Mouse (Mus musculus) hindbrain, embryonic 14.5 days (tissue): ENCODE measurements around the gene Tmem163. TPM values are rescaled to one million over a fixed set of nuclear protein-coding genes. Genes with fewer than 3 reads are reported as not detected.
A peak's percentile ranks its signal among the peaks of the same experiment; 100 is the strongest.

Experiments
- ATAC-seq: fragments of 200-750 bp; cut with Nextera tagmentation; 2 replicates; pipeline ENCODE4 v1.8.0; 2017; ENCODE audit warnings: moderate number of reproducible peaks, mild to moderate bottlenecking, moderate TSS enrichment, moderate library complexity; ENCODE audit not compliant: low FRiP score
- DNase-seq: peaks from one replicate; pipeline ENCODE4 v3.0.0-alpha.2; 2015; ENCODE audit warnings: low spot score
- H3K27ac ChIP-seq: fragments of 300-500 bp; sonication (generic); 2 replicates; pipeline ENCODE4 v1.5.1; 2014; ENCODE audit warnings: mild to moderate bottlenecking, moderate library complexity
- H3K27me3 ChIP-seq: fragments of 300-500 bp; sonication (generic); 2 replicates; pipeline ENCODE4 v1.6.1; 2014; ENCODE audit warnings: mild to moderate bottlenecking, low read length, mixed read lengths; ENCODE audit not compliant: control insufficient read depth, insufficient read depth
- H3K36me3 ChIP-seq: fragments of 300-500 bp; sonication (generic); replicated peaks from 2 replicates; pipeline ENCODE4 v1.6.1; 2014; ENCODE audit not compliant: control insufficient read depth, insufficient read depth
- H3K4me1 ChIP-seq: fragments of 300-500 bp; sonication (generic); replicated peaks from 2 replicates; pipeline ENCODE4 v1.6.1; 2014; ENCODE audit warnings: antibody characterized with exemption, low read length, mixed read lengths; ENCODE audit not compliant: control insufficient read depth, insufficient read depth
- H3K4me2 ChIP-seq: fragments of 300-500 bp; sonication (generic); replicated peaks from 2 replicates; pipeline ENCODE4 v1.6.1; 2014; ENCODE audit warnings: mild to moderate bottlenecking, moderate library complexity
- H3K4me3 ChIP-seq: fragments of 300-500 bp; sonication (generic); replicated peaks from 2 replicates; pipeline ENCODE4 v1.5.1; 2014; ENCODE audit warnings: mild to moderate bottlenecking, low read length
- H3K9ac ChIP-seq: fragments of 300-500 bp; sonication (generic); 2 replicates; pipeline ENCODE4 v1.6.1; 2014
- H3K9me3 ChIP-seq: fragments of 300-500 bp; sonication (generic); 2 replicates; pipeline ENCODE4 v1.6.1; 2016; ENCODE audit warnings: low read length; ENCODE audit not compliant: control insufficient read depth
- whole genome bisulfite sequencing: fragments of 180-500 bp; shearing (Covaris S2); extraction: QIAGEN DNeasy Blood & Tissue Kit; methylation state at CpG from one replicate; pipeline ENCODE4 v1.1.7; 2014; 5-methylcytosine and 5-hydroxymethylcytosine counted together
- polyA plus RNA-seq: library from polyadenylated mRNA; unstranded; fragments of >200 nt; fragmentation: Nextera tagmentation; extraction: Ambion mirVana; gene quantifications from 2 replicates; pipeline ENCODE4 v1.2.1, GENCODE M21; 2014

The Tmem163 gene
- polyA plus RNA-seq, 1 experiment from 2014 or later, result 55.6 TPM

DNA sequence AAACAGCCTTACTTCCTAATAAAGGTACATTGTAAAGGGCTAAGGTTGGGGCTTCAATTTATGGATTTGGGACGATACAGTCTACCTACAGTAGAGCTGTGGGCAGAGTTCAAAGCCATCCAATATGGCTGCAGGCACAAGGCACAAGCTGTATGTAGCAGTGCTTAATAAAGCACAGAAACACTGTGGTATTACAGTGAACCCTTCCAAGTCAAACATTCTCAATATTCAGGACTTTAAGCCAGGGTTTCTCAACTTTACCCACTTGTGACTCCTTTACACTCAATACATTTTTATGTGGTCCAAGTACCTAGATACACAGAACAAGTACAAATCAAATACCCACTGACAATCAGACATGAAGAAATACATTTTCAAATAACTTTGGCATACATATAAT lies 93.2 kb downstream of the Tmem163 start:
- Histone ChIP-seq H3K27me3 (no peaks in the 10 kb centered on the region), H3K4me2 (no peak overlapping the region), H3K9me3 (no peaks in the 10 kb centered on the region), H3K36me3 (no peaks in the 10 kb centered on the region), H3K9ac (no peak overlapping the region), H3K27ac (no peak overlapping the region), H3K4me3 (no peak overlapping the region), H3K4me1 (no peaks in the 10 kb centered on the region)
- no peak for DNase-seq
- no peak for ATAC-seq
- WGBS, result 85% methylated on average over 1 of the region's 1 CpGs

DNA sequence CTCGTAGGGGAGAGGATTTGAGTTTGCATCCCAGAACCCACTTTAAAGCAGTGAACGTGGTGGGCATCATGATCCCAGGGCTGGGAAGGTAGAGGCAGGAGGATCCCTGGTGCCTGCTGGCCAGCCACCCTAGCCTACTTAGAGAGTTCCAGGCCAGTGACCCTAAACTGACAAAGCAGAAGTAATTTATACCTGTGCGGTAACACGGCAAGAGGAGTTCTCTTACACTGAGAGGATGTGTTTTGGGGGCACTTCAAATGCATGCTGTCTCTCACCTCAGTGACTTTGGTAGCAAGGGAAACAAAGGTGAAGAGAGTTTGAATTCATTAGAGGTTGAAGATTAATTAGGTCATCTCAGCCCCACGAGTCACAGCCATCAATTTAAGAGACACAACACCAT lies 101.4 kb downstream of the Tmem163 start:
- 57% methylated on average over 5 of the region's 5 CpGs for WGBS
- Histone ChIP-seq H3K9me3 (no peaks in the 10 kb centered on the region), H3K4me1 (peaks cover 21% of the 10 kb centered on the region), H3K27me3 (0 out of 2 replicates have a peak, but pooled peaks cover 3% of the 10 kb centered on the region), H3K9ac (no peak overlapping the region), H3K4me3 (no peak overlapping the region), H3K4me2 (no peak overlapping the region), H3K27ac (no peak overlapping the region), H3K36me3 (no peaks in the 10 kb centered on the region)
- ATAC-seq, result no peak
- DNase-seq, result no peak

DNA sequence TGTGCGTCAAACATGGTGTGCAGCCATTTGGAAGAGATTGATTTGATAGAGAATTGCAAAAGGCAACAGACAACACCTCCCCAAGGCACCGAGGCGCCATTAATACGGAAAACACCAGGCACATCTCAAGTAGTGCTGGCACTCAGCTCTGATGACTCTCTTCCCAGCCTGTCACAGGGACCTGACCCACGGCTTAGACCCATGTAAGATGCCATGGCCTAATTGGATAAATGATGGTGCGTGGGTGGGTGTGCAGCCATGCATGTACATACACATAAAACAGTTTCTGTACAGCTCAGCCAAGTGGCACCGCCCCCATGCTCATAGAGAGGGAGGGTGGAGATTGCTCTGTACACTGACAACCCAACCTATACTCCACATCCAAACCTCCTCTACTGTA lies 102.3 kb downstream of the Tmem163 start:
- H3K4me1 ChIP-seq, result peaks cover 21% of the 10 kb centered on the region
- WGBS, result 32% methylated on average over 7 of the region's 7 CpGs
- H3K36me3 ChIP-seq, result no peaks in the 10 kb centered on the region
- H3K27me3 ChIP-seq, result 0 out of 2 replicates have a peak, but pooled peaks cover 3% of the 10 kb centered on the region
- ATAC-seq, result peak; percentile 72
- no peak overlapping the region for H3K9ac ChIP-seq
- peak; percentile 39 for DNase-seq
- H3K27ac ChIP-seq, result peak overlapping the region; percentile 23; the same call in 1 of the 2 replicates
- H3K4me2 ChIP-seq, result peak overlapping the region; percentile 21
- H3K9me3 ChIP-seq, result no peaks in the 10 kb centered on the region
- H3K4me3 ChIP-seq, result no peak overlapping the region

DNA sequence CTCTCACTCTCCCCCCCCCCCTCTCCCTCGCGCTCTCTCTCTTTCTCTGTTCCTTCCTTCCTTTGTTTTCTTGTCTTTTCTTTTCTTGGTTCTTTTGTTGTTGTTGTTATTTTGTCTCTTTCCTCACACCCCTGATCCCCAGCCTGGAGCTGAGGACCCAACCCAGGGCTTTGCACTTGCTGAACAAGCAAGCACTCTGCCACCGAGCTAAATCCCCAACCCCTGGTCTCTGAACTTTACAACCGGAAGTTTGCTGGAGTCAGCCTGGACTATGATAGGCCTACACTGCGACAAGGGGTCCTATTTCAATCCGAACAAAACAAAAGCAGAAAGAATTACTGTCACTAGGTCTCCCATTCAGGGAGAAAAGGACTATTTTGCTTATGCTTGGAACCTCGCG lies 102.8 kb downstream of the Tmem163 start:
- peak overlapping the region; percentile 23; the same call in 1 of the 2 replicates for H3K27ac ChIP-seq
- H3K4me1 ChIP-seq, result peaks cover 21% of the 10 kb centered on the region
- no peaks in the 10 kb centered on the region for H3K36me3 ChIP-seq
- H3K4me3 ChIP-seq, result no peak overlapping the region
- ATAC-seq (no peak), DNase-seq (no peak)
- peak overlapping the region; percentile 21 for H3K4me2 ChIP-seq
- no peaks in the 10 kb centered on the region for H3K9me3 ChIP-seq
- 15% methylated on average over 8 of the region's 8 CpGs for WGBS
- 0 out of 2 replicates have a peak, but pooled peaks cover 3% of the 10 kb centered on the region for H3K27me3 ChIP-seq
- H3K9ac ChIP-seq, result no peak overlapping the region

DNA sequence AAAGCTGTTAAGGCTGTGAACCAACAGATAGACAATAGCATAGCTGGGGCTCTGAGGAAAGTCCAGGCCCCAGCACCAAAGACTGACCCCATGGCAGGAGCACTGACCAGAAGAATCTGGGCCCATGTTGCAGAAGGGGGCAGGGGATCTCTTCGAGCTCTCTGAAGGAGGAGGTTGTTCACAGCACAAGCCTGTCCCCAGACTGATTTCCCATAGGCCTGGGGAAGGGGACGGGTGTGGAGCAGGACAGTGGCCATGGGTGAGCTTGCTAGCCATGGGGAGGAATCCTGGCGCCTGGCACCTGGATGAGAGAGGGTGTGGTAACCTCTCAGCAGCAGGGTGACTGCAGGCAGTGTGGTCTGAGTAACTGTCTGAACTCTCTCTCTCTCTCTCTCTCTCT lies 103.2 kb downstream of the Tmem163 start:
- Histone ChIP-seq H3K36me3 (no peaks in the 10 kb centered on the region), H3K9me3 (no peaks in the 10 kb centered on the region), H3K27me3 (0 out of 2 replicates have a peak, but pooled peaks cover 3% of the 10 kb centered on the region), H3K4me1 (peaks cover 21% of the 10 kb centered on the region), H3K27ac (0 out of 2 replicates have a peak overlapping the region, but pooled peaks have one; percentile 2), H3K9ac (no peak overlapping the region), H3K4me3 (no peak overlapping the region), H3K4me2 (no peak overlapping the region)
- WGBS, result 25% methylated on average over 3 of the region's 3 CpGs
- peak; percentile 32; the same call in 1 of the 2 replicates for ATAC-seq
- DNase-seq, result no peak

DNA sequence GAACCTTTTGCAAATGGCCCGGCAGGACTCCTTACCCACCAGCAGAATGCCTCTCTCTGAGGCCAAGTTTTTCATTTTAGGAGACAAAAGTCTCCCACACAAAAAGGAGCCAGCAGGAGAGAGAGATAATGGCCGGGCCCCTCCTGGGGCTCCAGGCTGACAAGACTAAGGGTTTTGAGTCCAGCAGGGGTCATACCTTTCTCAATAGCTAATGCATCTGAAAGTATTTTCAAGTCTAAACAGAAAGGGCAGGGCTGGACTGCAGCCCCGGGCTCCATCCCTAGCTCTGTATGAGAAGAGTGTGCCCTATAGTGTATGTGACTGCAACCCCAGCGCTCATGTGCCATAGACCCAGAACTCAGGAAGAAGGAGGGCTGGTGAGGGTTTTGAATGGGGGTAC lies 103.7 kb downstream of the Tmem163 start:
- no peak for ATAC-seq
- H3K36me3 ChIP-seq, result no peaks in the 10 kb centered on the region
- 0 out of 2 replicates have a peak overlapping the region, but pooled peaks have one; percentile 2 for H3K27ac ChIP-seq
- peaks cover 21% of the 10 kb centered on the region for H3K4me1 ChIP-seq
- H3K4me3 ChIP-seq, result no peak overlapping the region
- no peak overlapping the region for H3K9ac ChIP-seq
- no peak overlapping the region for H3K4me2 ChIP-seq
- no peak for DNase-seq
- no peaks in the 10 kb centered on the region for H3K9me3 ChIP-seq
- H3K27me3 ChIP-seq, result 0 out of 2 replicates have a peak, but pooled peaks cover 3% of the 10 kb centered on the region
- WGBS, result 4% methylated on average over 4 of the region's 4 CpGs

DNA sequence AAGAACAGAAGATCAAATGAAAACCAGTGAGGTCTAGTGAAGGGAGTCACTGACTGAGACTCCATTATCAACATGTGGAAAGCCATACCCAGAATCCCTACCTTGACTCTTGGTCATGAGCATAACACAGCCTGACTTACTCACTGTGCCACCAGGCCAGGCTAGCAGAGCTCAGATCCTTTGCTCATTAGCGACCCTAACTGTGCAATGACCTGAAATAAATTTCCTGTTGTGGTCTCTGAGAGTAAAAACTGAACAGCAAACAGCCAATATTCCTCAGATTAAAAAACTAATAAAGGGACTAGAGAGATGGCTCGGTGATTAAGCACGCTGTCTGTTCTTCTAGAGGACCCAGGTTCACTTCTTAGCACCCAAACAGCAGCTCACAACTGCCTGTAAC lies 106.2 kb downstream of the Tmem163 start:
- no peaks in the 10 kb centered on the region for H3K36me3 ChIP-seq
- H3K27me3 ChIP-seq, result 0 out of 2 replicates have a peak, but pooled peaks cover 3% of the 10 kb centered on the region
- 75% methylated on average over 3 of the region's 3 CpGs for WGBS
- no peaks in the 10 kb centered on the region for H3K9me3 ChIP-seq
- DNase-seq (no peak), ATAC-seq (no peak)
- H3K4me3 ChIP-seq, result no peak overlapping the region
- no peak overlapping the region for H3K9ac ChIP-seq
- H3K4me2 ChIP-seq, result no peak overlapping the region
- H3K27ac ChIP-seq, result no peak overlapping the region
- peaks cover 21% of the 10 kb centered on the region for H3K4me1 ChIP-seq

DNA sequence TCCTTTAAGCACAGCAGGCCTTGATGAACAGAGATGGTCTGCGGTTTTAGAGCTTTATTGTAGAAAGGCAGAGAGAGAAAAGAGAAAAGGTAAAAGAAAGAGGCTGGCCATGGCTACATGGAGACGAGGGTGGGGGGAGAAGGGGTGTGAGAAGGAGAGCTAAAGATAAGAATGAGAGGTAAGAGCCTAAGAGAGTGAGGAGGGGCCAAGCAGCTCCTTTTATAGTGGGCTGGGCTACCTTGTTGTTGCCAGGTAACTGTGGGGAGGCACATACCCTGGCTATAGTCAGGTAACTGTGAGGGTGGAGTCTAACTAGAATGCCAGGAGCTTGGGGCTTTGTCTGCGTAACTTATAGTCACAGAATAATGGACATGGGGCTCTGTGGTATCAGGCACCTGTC lies 110.7 kb downstream of the Tmem163 start:
- ATAC-seq (no peak), DNase-seq (no peak)
- Histone ChIP-seq H3K9me3 (no peaks in the 10 kb centered on the region), H3K9ac (no peak overlapping the region), H3K27ac (no peak overlapping the region), H3K4me2 (no peak overlapping the region), H3K4me3 (no peak overlapping the region), H3K4me1 (peaks cover 6% of the 10 kb centered on the region; the same call in 1 of the 2 replicates), H3K36me3 (no peaks in the 10 kb centered on the region), H3K27me3 (no peaks in the 10 kb centered on the region)
- 76% methylated on average over 3 of the region's 3 CpGs for WGBS

DNA sequence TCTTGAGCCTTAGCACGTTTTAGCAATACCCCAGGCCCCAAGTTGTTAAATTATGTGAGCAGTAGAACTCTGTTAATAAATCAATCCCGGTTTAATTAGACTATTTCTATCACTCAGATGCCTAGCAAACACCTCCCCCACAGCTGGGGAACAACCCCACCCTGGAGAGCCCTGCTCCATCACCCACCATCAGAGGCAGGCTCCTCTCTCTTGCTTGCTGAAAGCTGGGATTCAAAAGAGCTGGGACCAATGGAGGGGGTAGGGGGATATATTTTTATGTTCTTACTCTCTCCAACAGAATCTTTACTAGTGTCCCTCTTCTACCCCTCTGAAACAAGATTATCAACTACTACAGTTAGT lies 122.9 kb downstream of the Tmem163 start:
- no peaks in the 10 kb centered on the region for H3K9me3 ChIP-seq
- no peak overlapping the region for H3K9ac ChIP-seq
- H3K27me3 ChIP-seq, result no peaks in the 10 kb centered on the region
- H3K4me2 ChIP-seq, result no peak overlapping the region
- no peak overlapping the region for H3K4me3 ChIP-seq
- H3K27ac ChIP-seq, result peak overlapping the region; percentile 83
- no peaks in the 10 kb centered on the region for H3K36me3 ChIP-seq
- peak; percentile 64 for ATAC-seq
- WGBS, result 15% methylated on average over 2 of the region's 2 CpGs
- peak; percentile 25 for DNase-seq
- H3K4me1 ChIP-seq, result peaks cover 11% of the 10 kb centered on the region; the same call in 1 of the 2 replicates
